Mouse (Mus musculus) liver, adult 10 weeks (tissue): ENCODE measurements around the gene Clec4e. TPM values are rescaled to one million over a fixed set of nuclear protein-coding genes. Genes with fewer than 3 reads are reported as not detected.

Source experiments
- polyA plus RNA-seq: library from polyadenylated mRNA; stranded (reverse); fragments of 350-450 nt; fragmentation: Illumina TruSeq; extraction: RNeasy Lipid Tissue Mini Kit (QIAGEN cat#74804); gene quantifications from one replicate; pipeline ENCODE4 v1.2.3, GENCODE M21; 2014; ENCODE audit warnings: low read depth, low replicate concordance

Gene Clec4e
- polyA plus RNA-seq, result 1.2 TPM

GRCm38 (mm10) chr6:123289753-123290152 lies at the start of gene Clec4e:
Clec4e (minus strand) TSS chr6:123289870.

GRCm38 (mm10) chr6:123308033-123308432 lies 18.4 kb upstream of the Clec4e start, which contains the start of gene Vmn2r19:
Vmn2r19 (plus strand) TSS chr6:123308333.

GRCm38 (mm10) chr6:123261555-123262161 lies 28.0 kb downstream of the Clec4e start, which contains the start of gene Clec4d:
Clec4d (plus strand) TSS chr6:123262111.

Other genes starting within 250 kb of the Clec4e start
- 0.69 TPM for gene Clec4b1, start 239.9 kb downstream of the Clec4e start, polyA plus RNA-seq
- gene Clec4a2, start 183.4 kb downstream of the Clec4e start, polyA plus RNA-seq, result 5.1 TPM
- not detected for gene Clec4b2, start 117.0 kb downstream of the Clec4e start, polyA plus RNA-seq
- gene Clec4n, start 60.0 kb downstream of the Clec4e start, polyA plus RNA-seq, result 5.1 TPM
- not detected for gene Clec4d, start 27.8 kb downstream of the Clec4e start, polyA plus RNA-seq
- gene Vmn2r19, start 18.5 kb upstream of the Clec4e start, polyA plus RNA-seq, result not detected
- not detected for gene Vmn2r20, start 128.2 kb upstream of the Clec4e start, polyA plus RNA-seq
- not detected for gene Vmn2r21, start 243.5 kb upstream of the Clec4e start, polyA plus RNA-seq